Mouse (Mus musculus): ENCODE results near the gene Zc3h7b.
"Not testable (repeated sequence)": the region's sequence is repeated elsewhere in the genome, so short reads cannot be mapped to it uniquely, and the experiment has no call there.

Gene Zc3h7b

GRCm38 (mm10) chr15:81744992-81745600 lies at the start of gene Zc3h7b, which contains the start of gene Rangap1:
TSS of gene Zc3h7b (plus strand) at chr15:81745057.
TSS of gene Rangap1 (minus strand) at chr15:81745530.
- peak; percentile 46 to 54 for DNase-seq (ENCODE audit: low spot score in 2 of 2)

GRCm38 (mm10) chr15:81697175-81697574 lies 47.7 kb upstream of the Zc3h7b start, which contains the start of gene Chadl:
TSS of gene Chadl (minus strand) at chr15:81697287.
- no peak for DNase-seq (ENCODE audit: low spot score in 2 of 2)

- no peak for DNase-seq (ENCODE audit: low spot score in 2 of 2)
Measured at GRCm38 (mm10) chr15:81697847-81698246, 47.0 kb upstream of the Zc3h7b start.

- no peak for DNase-seq (ENCODE audit: low spot score in 2 of 2)
Measured at GRCm38 (mm10) chr15:81698532-81698931, 46.3 kb upstream of the Zc3h7b start.

GRCm38 (mm10) chr15:81700161-81700560 lies 44.7 kb upstream of the Zc3h7b start:
- no peak for DNase-seq (ENCODE audit: low spot score in 2 of 2)

GRCm38 (mm10) chr15:81700601-81701000 lies 44.3 kb upstream of the Zc3h7b start:
- no peak for DNase-seq (ENCODE audit: low spot score in 2 of 2)

- not testable (repeated sequence) for DNase-seq (ENCODE audit: low spot score in 2 of 2)
Measured at GRCm38 (mm10) chr15:81701350-81701749, 43.5 kb upstream of the Zc3h7b start.

GRCm38 (mm10) chr15:81702306-81703093 lies 42.4 kb upstream of the Zc3h7b start:
- DNase-seq (ENCODE audit: low spot score in 2 of 2) = no peak

- DNase-seq (ENCODE audit: low spot score in 2 of 2) = no peak
Measured at GRCm38 (mm10) chr15:81703094-81703489, 41.8 kb upstream of the Zc3h7b start.

- no peak for DNase-seq (ENCODE audit: low spot score in 2 of 2)
Measured at GRCm38 (mm10) chr15:81708991-81709390, 35.9 kb upstream of the Zc3h7b start.

- no peak for DNase-seq (ENCODE audit: low spot score in 2 of 2)
Measured at GRCm38 (mm10) chr15:81709686-81710085, 35.2 kb upstream of the Zc3h7b start.

- DNase-seq (ENCODE audit: low spot score in 2 of 2) = no peak
Measured at GRCm38 (mm10) chr15:81710801-81711200, 34.1 kb upstream of the Zc3h7b start.

GRCm38 (mm10) chr15:81713742-81714141 lies 31.1 kb upstream of the Zc3h7b start:
- DNase-seq (ENCODE audit: low spot score in 2 of 2) = no peak

GRCm38 (mm10) chr15:81718336-81719138 lies 26.3 kb upstream of the Zc3h7b start:
- DNase-seq (ENCODE audit: low spot score in 2 of 2) = peak in 1 of 2 experiments; percentile 26

GRCm38 (mm10) chr15:81719139-81719531 lies 25.7 kb upstream of the Zc3h7b start:
- no peak for DNase-seq (ENCODE audit: low spot score in 2 of 2)

- no peak for DNase-seq (ENCODE audit: low spot score in 2 of 2)
Measured at GRCm38 (mm10) chr15:81722361-81722760, 22.5 kb upstream of the Zc3h7b start.

GRCm38 (mm10) chr15:81723653-81724052 lies 21.2 kb upstream of the Zc3h7b start:
- DNase-seq (ENCODE audit: low spot score in 2 of 2) = no peak

GRCm38 (mm10) chr15:81725965-81726364 lies 18.9 kb upstream of the Zc3h7b start:
- no peak for DNase-seq (ENCODE audit: low spot score in 2 of 2)

GRCm38 (mm10) chr15:81729241-81729791 lies 15.5 kb upstream of the Zc3h7b start:
- DNase-seq (ENCODE audit: low spot score in 2 of 2) = peak in 1 of 2 experiments; percentile 52

GRCm38 (mm10) chr15:81729792-81730635 lies 14.8 kb upstream of the Zc3h7b start:
- DNase-seq (ENCODE audit: low spot score in 2 of 2) = peak; percentile 97

- no peak for DNase-seq (ENCODE audit: low spot score in 2 of 2)
Measured at GRCm38 (mm10) chr15:81735075-81735474, 9.8 kb upstream of the Zc3h7b start.

Data from frontal cortex, postnatal 25 days (tissue).